Mouse (Mus musculus) layer of hippocampus, adult 8-10 months (tissue): ENCODE results near the gene Znrf2. TPM values are rescaled to one million over a fixed set of nuclear protein-coding genes. Genes with fewer than 3 reads are reported as not detected.

Experiments used
- DNase-seq, 2 experiments: peaks; one replicate each; pipeline ENCODE4 v3.0.0; 2022; ENCODE audit warnings: low spot score in 2 of 2
- total RNA-seq, 4 experiments: library from RNA; stranded (reverse); gene quantifications; 2 replicates each; pipeline ENCODE4 v1.2.4; 2022

Znrf2 gene
- total RNA-seq, result 10 to 100 TPM; 20.1 to 33.5 (median 22.8) TPM

DNA sequence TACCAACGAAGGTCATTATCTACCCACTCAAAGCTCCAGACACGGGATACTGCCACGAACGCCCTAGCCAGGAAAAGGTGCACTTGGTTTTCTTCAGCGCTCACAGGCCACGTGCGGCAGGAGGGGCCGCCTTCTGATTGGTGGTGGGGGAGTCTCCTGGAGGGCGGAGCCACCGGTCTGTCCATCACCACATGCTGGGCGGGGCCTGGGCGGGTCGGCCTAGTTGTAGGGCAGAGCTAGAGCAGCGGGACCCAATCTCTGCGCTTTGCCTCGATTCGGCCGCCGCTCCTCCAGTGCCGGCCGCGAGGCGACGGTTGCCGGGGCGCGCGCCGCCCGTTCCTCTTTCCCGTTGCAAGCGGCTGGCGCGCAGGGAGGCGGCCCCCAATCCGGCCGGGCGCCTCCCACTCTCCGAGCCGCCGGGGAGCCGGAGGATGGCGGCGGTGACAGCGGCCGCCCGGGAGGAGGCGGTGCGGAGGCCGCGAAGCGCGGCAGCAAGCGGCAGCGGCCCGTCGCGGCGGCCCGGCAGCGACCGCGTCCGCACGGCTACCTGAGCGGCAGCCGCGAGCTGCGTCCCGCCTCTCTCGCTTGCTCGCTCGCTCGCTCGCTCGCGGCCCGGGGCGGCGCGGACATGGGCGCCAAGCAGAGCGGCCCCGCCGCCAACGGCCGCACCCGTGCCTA, at the start of gene Znrf2:
Gene Znrf2 (plus strand): TSS at position 529 of the 678 bp plus-strand sequence.
- DNase-seq, result peak; percentile 89

DNA sequence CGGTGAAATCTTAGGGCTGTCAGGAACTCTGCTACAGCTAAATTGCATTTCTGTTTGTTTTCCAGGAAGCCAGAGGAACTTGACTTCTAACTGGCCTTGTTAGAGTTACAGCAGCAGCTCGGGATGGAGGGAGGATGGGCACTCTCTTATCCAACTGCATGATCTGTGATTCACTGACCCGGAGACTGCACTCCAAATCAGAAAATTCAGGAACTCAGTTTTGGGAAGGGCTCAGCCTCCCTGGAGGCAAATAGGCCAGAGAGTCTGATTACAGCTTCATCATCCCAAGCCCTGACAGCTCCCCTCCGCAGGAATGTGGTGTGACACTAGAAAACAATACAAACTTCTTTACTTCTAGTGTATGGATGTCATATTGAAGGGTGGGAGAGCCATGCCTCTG, 49.0 kb upstream of the Znrf2 start:
- no peak for DNase-seq

DNA sequence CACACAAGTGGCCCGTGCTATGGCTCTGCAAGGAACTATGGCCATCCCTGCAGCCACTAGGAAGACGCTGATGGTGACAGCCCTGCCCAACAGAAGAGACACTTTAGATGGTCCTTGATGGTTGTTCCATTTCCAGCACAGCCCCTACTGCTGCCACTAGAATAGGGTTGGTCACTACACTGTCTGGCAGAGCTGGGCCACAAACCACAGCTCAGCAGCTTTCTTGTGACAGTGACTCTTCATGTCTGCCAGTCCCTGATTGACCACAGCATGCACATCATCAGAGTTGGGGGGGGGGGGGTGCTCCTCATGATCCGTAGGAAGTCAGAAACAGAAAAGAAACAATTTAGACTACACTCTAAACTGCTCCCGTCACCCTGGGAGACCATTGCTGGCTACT, 46.0 kb upstream of the Znrf2 start:
- no peak for DNase-seq

DNA sequence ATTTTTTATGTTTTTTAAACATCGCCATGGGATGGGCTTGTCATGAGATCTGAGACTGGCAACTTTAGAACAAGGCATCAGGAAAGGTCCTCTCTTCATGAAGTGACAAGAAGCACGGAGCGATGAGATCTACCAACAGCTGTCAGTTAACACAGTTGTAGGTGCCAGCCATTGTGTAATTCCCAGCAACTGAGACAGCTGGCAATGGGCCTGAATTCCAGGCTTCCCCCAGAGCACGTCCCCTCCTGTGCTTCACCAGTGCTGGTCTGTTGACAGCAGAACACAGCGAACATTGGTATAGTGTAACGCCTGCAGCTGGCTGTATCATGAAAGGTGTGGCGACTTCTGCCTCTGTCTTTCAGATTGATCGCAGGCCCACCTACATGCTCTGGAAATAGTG, 45.5 kb upstream of the Znrf2 start:
- peak; percentile 38 to 59 for DNase-seq

DNA sequence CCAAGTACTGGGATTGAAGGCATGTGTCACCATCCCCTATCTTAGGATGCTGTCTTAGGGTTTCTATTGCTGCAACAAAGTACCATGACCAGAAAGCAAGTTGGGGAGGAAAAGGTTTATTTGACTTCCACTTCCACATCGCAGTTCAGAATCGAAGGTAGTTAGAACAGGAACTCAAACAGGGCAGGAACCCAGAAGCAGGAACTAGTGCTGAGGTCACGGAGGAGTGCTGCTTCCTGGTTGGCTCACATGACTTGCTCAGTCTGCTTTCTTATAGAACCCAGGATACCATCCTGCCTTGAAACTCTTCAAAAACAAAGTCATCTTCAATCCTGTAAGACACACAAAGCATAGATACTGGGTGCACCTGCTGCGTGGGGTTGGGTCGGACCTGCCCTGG, 44.6 kb upstream of the Znrf2 start:
- no peak for DNase-seq

DNA sequence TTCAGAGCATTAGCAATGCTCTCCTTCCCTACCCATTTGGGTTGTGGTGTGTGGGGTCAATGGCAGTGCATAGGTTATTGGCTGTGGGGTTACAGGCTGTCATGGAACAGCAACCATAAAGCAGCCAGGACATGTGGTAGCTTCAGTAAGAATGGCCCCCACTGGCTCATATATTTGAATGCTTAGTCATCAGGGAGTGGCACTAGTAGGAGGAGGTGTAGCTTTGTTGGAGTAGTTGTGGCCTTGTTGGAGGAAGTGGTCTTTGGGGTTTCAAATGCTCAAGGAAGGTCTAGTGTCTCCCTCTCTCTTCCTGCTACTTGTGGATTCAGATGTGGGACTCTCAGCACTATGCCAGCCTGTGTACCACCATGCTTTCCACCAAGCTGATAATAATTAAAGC, 41.0 kb upstream of the Znrf2 start:
- no peak for DNase-seq

DNA sequence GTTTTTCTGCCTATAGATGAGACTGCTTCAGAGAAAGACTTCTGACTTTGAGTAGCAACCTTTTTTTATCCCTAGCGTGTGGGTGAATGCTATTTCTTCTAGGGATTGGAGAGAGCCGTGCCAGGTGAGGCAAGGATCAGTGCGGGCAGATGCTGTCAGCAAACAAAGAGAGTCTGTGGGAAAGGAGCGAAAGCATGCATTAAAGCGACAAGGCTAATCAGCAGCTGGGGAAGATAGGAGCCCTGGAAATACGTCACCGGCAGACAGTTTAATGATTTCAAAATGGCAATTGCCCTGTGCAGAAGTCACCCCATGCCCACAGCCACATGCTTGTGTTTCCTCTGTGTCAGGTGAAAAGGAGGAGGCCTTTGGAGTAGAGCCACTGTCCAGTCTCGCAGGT, 39.1 kb upstream of the Znrf2 start:
- DNase-seq, result no peak

DNA sequence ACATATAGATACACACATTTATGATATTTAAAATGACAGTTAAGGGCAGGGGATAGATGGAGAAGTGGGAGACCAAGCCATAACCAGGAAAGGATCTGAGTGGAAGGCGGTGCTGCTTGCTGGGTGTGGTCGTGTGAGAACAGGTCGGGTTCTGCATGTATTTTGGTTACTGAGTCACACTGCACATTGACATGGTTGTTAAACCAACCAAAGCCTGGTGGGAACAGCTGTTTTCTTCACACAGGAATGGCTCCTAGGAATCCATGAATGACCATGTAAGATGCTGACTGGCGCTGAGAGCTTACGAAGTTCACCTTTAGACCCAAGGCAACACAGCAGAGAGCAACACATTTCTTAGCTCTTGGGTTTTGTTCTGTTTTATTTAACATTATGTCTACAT, 36.7 kb upstream of the Znrf2 start:
- DNase-seq, result no peak

DNA sequence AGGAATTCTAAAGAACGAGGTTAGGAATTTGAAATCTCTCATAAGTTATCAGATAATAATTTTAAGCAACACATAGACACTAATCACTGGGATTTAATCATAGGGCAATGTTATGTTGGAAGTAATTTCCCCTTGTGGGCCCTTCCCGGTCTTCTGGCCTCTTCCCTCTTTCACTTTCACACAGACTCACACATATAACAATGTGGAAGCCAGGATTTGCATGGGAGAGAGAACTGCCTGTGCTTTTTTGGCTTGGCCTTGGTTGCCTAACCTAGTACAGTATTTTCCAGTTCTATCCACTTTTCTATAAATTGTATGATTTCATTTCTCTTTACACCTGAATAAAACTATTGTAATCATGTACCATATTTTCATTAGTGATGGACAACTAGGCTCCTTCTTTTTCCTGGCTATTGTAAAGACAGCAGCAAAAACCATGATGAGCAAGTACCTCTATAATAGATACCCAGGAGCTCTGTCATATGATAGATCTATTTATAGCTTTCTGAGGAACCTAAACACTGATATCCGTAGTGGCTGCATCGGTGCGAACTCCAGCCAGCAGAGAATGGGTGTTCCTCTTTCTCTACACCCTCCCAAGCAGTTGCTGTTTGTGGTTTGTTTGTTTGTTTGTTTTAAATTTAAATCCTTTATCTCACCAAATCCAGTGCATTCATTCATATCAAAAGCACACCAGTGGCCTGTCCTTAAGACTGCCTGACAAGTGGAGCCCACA, 36.0 kb upstream of the Znrf2 start:
- DNase-seq, result no peak

DNA sequence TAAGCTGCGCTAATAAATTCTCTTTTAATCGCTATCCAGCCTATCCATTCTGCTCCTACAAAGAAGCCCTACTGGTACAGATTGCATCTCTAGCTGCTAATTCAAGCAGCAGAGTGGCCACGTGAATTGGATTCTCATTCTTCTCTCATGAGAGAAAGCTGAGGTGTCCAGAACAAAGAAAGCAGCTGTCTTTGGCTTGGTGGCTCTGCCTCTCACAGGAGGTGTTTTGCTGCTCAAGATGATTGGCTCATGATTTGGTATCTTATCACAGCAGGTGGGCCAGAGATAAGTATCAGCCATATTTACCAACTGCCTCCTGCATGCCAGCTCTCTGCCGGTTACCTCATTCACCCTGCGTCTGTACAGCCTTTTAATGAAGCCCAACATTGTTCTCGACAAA, 34.8 kb upstream of the Znrf2 start:
- no peak for DNase-seq

DNA sequence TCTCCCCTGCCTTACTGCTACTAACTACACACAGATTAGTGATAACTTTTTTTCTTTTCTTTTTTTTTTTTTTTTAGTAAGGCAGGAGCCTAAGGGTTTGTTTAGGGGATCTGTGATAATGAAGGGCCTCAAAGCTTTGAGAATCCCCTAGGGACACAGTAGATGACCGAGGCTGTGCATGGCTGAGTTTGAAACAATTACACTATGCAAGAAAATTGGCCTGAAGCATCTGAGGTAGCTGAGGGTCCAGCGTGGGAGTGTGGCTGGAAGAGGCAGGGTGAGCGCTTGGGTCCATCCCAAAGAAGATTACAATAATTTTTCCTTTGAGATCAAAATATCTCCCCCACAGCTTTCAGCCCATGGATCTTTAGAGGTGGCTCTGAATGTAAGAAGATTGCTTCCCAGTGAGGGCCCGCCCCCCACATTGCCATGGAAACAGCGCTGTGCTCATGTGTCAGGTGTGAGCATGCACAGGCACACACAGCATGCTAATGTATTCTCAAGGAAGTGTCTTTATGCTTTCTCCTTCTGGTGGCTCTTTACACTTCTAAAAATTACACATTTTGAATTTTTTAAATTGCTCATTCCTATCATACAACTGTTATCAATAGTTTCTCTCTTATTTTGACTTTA, 31.5 kb upstream of the Znrf2 start:
- DNase-seq, result peak; percentile 61 to 74

DNA sequence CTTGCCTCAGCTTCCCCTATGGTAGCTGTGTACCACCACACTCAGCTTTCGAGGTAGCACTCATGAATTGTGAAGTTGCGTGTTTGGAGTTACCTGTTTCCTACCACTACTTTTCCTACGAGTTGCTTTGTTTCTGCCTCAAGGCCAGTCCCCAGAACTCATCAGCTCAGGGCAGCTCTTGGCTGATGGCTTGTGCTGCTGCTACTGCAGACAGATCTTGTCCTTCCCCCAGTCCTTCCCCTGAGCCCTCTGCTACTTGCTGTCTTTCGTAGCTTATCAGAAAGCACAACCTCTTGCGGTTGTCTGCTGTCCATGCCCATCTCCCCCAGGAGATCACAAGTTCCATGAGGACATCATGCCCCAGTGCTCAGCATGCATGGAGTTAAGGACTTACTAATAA, 29.9 kb upstream of the Znrf2 start:
- no peak for DNase-seq

DNA sequence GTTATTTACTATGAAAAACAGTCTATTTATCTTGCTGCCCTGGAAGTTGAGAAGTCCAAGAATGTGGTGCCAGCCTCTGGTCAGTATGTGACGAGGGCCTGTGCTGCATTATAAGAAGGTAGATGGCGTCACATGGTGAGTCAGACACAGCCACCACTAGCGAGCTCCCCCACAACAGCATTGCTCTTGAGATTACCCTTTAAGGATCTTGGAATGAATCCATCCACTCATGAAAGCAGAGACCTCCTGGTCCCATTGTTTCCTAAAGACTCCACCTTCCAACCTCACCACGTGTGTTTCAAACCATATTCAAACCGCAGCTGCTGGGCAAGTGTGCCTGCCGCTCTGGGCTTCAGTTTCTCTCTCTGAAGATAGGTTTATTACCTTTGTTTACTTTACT, 28.2 kb upstream of the Znrf2 start:
- no peak for DNase-seq

DNA sequence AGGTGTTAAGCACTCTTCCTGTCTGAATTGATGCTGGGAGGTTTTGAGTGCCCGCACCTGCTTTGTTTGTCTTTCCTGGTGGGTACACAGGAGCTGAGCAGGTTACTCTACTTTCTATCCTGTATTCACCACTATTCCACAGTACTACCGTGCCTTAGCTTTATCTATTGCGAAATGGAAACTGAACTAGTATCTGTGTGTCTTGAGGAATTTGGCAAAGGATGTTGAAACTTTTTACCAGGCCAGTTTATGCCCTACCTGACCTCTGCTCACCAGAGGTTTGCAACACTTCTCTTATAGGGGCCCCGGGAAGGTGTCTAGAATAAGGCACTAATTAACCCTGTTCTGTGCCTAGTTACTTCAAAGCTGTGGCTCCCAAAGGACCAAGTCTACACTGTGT, 27.6 kb upstream of the Znrf2 start:
- DNase-seq, result no peak

DNA sequence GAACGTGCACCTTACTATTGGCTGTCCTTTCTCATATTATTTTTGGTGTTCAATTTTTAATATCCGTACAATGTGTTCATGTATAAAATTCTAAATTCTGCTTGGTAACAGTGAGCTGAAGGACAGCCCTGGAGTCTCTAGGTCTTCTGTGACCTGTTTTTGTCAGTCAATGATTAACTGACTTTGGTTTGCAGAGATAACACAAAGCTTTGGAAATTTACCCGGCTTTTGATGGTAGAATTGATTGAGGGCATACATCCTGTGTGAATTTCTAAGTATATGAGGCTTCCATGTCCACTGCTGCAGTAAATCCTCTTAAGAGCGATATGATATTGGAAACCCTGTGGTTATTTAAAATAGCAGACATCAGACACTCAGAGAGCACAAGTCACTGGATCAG, 26.6 kb upstream of the Znrf2 start:
- no peak for DNase-seq

DNA sequence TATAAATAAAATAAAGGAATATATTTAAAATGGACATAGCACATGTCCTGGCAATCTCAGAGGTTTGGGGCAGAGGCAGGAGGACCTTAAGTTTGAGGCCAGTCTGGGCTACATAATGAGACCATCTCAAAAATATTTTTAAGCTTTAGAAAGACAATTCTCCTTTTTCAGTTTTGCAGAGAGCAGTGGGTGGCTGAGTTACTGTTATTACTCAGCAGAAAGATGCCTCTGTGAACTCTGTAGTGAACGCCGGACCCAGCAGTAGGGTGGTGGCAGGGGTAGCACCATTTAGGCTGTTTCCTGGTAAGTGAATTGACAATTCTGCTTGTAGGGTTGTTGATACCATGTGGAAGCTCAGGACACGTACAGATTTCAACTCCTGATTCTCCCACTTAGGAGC, 22.9 kb upstream of the Znrf2 start:
- no peak for DNase-seq

DNA sequence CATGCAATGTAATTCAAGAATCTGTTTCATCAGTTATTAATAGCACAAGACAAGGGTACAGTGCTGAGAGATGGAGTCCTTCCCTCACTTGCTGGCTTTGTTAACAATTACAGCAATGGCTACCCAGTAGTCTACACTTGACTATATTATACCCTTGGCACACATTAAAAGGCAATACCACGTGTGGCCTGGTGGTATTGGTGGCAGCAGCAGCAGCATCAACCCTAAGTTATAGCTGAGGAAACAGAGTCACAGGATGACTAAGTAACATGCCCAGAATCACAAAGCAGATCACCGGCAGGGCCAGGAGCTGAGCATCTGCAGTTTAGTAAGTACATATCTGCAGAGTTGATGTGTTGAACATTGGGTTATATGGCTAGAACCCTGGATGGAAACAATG, 22.3 kb upstream of the Znrf2 start:
- no peak for DNase-seq

DNA sequence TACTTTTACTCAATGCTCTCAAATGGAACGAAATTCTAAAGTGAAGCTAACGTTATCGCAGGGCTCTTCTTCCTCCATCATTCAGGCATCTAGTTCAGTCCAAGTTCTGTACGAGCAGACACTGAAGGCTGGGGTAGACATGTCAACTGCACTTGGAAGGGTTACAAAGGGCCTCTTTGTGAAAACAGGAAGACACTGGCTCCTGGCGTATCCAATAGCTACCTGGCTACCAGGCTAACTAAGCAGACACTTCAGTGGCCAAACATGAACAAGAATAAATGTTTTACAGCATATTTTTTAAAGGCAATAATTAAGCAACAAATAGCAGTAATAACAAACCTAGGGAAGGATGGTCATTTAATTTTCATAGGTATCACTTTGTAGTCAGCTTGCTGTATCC, 21.7 kb upstream of the Znrf2 start:
- DNase-seq, result no peak

DNA sequence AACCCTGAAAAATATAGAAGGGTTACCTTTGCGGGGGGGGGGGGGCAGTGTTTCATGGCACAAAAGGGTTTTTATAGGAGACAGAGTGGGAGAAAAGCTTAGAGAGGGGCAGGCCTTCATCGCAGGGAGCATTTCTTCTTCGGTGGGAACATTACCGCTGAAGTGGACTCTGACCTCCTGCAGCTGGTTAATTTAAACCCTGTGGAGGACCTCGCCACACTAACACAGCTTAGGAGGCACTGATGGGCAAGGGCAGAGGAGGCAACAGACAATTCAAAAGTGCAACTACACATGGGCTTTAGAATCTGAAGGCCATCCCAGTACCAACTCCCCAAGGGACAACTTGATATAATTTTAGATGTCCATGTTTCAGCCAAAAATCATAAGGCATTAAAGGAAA, 20.7 kb upstream of the Znrf2 start:
- DNase-seq, result no peak

DNA sequence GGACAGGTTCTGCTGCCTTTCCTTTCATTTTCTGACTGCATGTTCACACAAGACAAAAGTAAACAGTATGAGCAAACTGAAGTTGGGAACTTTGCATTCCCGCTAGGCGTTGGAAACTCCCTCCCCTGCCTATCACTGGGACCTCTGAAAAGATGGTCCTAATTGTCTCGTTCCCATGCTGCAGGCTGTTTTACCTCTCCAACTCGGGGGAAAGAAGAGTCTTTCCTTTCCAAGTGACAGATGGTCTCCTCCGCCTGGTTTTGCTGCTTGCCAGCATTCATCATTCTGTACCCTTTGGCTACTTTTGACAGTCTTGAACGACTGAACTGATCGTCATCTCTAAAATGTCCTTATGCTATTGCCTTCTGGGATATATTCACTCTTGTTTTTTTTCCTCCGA, 14.4 kb upstream of the Znrf2 start:
- peak; percentile 58 to 67 for DNase-seq

DNA sequence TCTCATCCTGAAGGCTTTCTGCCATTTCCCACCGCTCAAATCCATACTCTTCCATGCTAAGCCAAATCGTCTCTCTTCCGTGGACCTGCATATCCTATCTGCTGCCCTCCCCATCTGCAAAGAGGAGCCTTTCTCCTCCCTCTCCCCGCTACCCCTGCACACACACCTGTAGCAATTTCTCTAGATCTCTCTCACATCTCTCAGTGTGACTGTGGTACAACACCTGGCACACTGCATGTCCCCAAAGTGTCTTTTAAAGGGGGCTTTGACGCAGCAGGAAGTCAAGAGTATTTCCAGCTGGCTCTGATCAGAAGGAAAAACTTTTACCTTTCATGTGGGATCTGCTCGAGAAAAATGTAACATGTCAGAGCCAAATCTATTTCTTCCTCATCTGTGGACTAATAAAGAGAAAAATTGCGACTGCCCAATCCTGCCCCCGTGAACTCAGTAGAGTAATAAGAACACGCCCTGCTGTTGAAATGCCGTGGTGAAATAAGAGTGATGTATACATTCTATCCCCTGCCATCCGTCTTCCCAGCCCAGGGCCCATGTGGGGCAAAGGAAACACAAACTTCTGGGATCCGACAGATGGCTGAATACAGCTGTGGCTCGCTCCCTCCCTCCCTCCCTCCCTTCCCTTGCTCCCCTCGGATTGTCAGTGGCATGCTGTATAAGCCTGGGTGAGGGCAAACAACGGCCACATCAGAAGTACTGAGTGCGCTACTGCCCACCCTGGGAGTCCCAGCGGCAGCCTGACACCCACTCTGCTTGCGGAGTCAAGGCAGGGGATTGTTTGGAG, 12.5 kb upstream of the Znrf2 start:
- DNase-seq, result no peak

DNA sequence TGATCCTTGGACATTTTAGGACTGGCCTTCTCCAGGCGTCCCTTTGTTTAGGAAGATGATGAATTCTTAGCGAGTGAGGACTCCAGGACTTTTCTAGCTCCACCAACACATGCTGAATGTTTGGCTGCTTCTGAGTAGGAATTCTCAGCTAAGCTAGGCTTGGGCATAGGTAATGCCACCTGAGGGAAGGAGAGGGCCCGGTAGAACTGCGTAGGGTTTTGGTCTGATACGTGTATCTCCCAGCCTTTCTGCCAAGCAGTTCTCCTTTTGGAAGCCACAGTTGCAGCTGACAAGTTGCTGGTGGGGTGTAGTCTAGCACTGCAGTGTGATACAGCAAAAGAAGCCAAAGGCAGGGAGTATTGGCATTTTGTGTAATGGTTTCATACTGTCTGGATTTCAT, 10.9 kb upstream of the Znrf2 start:
- no peak for DNase-seq
